Mouse (Mus musculus): ENCODE measurements around the gene Carhsp1. TPM values are rescaled to one million over a fixed set of nuclear protein-coding genes. Genes with fewer than 3 reads are reported as not detected.

Carhsp1 gene
- total RNA-seq, 2 experiments from 2014 or later: 37.9 to 40.1 TPM

GRCm38 (mm10) chr16:8655108-8655507 lies 16.8 kb downstream of the Carhsp1 start:
- no peak for DNase-seq
- intact Hi-C loops (cut with DNase I): no loop called here

GRCm38 (mm10) chr16:8650007-8650406 lies 21.9 kb downstream of the Carhsp1 start:
- no peak for DNase-seq
- intact Hi-C loops (cut with DNase I): no loop called here

- intact Hi-C loops (cut with DNase I): loop anchor here (2.0 kb wide), 1 partner anchor 27 kb away; the partner anchor contains the start of gene Carhsp1
- DNase-seq: no peak
Observed at GRCm38 (mm10) chr16:8645546-8645945, 26.4 kb downstream of the Carhsp1 start.

GRCm38 (mm10) chr16:8643855-8644254 lies 28.1 kb downstream of the Carhsp1 start:
- intact Hi-C loops (cut with DNase I): loop anchor here (2.0 to 5.0 kb wide), 3 partner anchors 29 to 149 kb away; partner anchors contain the start of gene Carhsp1
- DNase-seq: peak; percentile 62 to 72

GRCm38 (mm10) chr16:8639466-8640191 lies 32.3 kb downstream of the Carhsp1 start:
- DNase-seq: no peak

GRCm38 (mm10) chr16:8638131-8638530 lies 33.8 kb downstream of the Carhsp1 start:
- intact Hi-C loops (cut with DNase I): loop anchor here (2.0 to 5.0 kb wide), 2 partner anchors 39 to 126 kb away; partner anchors contain the start of gene Abat

More at GRCm38 (mm10) chr16:8639466-8640191, 32.3 kb downstream of the Carhsp1 start:
- intact Hi-C loops (cut with DNase I): loop anchor here (2.0 to 5.0 kb wide), 3 partner anchors 37 to 127 kb away; partner anchors contain the start of gene Abat

DNA sequence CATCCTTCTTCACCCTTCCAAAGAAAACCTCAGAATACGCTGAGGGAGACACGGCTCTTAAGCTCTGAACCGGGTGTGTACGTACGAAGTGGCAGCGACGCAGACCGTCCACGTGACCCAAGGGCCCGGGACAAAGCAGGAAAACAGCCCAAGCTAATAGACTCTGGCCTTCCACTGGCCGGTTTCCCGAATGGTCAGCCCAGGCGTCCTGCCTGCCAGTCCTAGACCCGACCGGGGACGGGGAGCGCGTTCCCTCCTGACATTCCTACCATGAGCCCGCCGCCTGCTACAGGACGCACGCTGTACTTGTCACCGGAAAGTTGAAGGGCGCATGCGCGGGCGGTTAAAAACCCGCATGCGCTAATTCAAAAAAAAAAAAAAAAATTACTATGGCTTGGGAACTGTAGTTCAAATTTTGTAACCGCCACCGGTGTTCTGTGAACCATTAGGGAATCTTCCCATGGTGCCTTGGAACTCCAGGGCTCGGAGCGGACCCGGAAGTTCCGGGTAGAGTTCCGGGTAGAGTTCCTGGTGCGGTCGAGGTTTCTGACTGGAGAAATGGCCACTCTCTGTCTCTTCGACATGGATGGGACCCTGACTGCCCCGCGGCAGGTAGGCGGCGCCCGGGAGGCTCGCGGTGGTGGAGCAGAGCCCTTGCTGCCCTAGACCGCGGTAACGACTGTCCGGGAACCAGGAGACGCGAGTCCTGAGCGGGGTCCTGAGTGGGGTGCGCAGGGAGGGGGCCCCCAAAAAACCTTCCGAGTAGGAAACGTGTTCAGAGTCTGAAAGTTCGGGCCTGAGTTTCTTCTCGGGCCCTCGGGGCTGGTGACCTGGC lies 34.5 kb downstream of the Carhsp1 start, which contains the start of the genes Pmm2 and Tmem186:
TSS of gene Pmm2 (plus strand) at position 458 of the 835 bp plus-strand sequence.
TSS of gene Tmem186 (minus strand) at position 496 of the 835 bp plus-strand sequence.
- intact Hi-C loops (cut with DNase I): loop anchor here (2.0 to 5.0 kb wide), 2 partner anchors 39 to 125 kb away; partner anchors contain the start of gene Abat
- peak; percentile 89 to 90 for DNase-seq

More at GRCm38 (mm10) chr16:8638131-8638530, 33.8 kb downstream of the Carhsp1 start:
- DNase-seq: no peak

DNA sequence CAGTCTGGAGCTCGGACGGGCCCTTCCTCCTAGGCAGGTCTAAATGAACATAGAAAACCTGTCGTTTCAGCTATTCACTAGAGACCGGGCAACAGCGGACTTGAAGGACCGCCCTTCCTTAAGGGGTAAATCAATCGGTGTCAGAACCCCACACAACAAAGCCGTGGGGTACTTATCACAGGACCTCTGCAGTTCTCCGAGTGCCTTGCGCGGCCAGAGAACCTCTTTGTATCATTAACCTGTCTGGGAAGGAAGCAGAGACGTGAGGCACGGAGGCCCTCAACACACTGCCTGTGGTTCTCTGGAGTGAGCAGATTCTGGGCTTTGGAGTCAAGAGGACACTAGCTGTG lies 35.1 kb downstream of the Carhsp1 start:
- no peak for DNase-seq
- intact Hi-C loops (cut with DNase I): loop anchor here (5.0 kb wide), 1 partner anchor 125 kb away; the partner anchor contains the start of gene Abat

DNA sequence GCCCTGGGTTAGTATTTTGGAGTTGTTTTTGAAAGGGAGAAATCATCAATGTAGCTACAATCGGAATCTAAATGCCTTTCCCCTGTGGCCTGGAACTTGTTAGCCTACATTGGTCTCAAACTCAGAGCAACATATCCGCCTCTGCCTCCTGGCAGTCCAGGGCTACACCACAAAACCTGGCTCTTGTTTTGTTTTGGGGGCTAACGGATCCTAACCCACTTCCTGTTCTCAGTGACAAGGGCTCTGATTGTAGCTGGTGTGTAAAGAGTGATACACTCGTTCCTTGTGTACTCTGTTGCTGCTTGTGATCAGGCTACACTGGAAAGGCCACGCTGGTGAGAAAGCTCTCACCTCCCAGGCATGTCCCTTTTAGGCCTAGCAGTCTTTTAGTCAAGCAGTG lies 40.5 kb downstream of the Carhsp1 start:
- DNase-seq: no peak
- intact Hi-C loops (cut with DNase I): no loop called here

DNA sequence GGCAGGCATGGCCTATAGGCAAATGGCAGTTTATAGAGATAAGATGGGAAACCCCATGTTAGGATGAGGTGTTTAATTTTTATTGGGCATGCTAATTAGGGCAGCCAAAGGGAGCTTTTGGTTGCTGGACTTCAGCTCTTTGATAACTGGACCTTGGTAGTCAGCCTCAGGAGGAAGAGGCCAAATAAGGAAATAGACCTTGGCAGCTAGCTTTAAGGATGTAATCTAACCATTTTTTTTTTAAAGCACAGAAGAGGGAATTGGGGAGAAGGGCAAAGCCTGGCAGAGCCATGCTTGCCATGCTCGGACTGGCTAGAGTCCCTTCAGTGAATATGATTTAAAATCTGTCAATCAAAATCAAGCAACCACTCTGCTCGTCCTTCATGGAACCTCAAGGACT lies 41.5 kb downstream of the Carhsp1 start:
- no peak for DNase-seq
- intact Hi-C loops (cut with DNase I): no loop called here

DNA sequence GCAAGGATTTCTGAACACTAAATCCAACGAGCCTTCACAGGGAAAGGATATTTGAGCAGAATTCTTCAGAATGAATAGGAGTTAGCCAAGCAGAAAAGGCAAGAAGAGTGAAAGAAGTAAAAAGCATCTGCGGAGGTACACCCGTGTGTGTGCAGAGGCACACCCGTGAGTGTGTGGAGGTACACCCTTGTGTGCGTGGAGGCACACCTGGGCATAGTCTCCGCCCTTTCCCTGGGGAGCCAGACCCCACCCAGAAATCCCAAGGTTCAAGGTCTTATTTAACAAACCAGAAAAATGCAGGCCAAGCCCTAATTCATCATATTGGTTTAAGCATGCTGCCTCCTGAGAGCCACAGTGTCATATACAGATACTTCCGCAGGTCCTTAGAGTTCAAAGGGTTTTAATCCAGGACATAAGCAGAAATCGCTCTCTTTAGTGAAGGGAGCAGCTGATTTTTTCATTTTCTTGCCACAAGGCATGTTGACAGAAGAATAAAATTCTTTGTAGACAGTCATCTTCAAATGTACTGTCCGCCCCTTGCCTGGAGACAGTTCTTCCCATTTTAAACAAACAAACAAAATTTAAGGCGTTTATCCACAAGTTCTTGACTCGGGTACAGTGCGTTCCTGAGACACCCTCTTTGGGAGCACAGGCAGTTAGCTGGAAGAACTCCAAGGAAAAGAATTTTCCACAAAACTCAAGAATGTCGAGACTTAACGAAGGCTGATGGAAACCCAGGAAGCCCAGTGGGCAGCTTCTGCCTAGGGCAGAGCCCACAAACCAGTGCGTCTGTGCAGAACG lies 51.4 kb downstream of the Carhsp1 start:
- intact Hi-C loops (cut with DNase I): no loop called here
- DNase-seq: no peak

GRCm38 (mm10) chr16:8619659-8620314 lies 52.2 kb downstream of the Carhsp1 start:
- intact Hi-C loops (cut with DNase I): no loop called here
- DNase-seq: no peak

DNA sequence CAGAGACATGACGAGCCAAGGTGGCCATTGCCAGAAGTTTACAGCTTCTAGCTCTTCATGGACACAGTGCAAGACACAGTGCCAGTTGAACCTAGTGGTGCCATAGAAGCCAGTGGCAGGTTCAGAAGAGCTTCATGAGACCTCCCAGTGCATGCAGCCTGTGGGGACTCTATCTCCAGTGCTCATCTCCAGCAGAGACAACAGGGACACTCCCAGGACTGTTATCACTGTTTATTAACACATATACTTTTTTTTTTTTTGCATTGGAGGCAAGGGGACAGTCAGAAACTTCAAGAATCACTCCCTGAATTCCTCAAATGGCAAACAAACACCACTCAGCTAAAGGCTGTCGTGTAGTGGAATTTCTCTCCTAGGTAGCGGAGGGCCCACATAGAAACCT lies 58.5 kb downstream of the Carhsp1 start:
- no peak for DNase-seq
- intact Hi-C loops (cut with DNase I): no loop called here

DNA sequence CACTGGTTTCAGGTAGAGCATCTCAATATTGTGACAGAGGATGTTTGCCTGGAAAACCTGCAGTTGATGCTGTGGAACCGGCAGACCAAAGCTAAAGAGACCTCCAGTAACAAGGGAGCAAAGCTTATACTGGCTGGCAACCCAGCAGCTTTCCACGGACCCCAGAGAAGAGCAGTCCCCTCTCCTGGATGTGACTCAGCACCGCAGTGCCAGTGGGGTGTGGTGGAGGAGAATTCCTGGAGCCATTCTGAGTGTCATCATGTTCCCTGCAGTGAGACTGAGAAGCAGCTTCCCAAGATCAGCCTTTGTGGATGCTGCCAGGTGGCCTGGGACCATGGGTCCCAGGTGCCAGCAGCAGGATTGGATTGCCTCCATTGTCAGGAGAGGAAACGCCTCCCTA lies 58.9 kb downstream of the Carhsp1 start:
- intact Hi-C loops (cut with DNase I): no loop called here
- DNase-seq: no peak

- no peak for DNase-seq
- intact Hi-C loops (cut with DNase I): no loop called here
Observed at GRCm38 (mm10) chr16:8612214-8613005, 59.5 kb downstream of the Carhsp1 start.

DNA sequence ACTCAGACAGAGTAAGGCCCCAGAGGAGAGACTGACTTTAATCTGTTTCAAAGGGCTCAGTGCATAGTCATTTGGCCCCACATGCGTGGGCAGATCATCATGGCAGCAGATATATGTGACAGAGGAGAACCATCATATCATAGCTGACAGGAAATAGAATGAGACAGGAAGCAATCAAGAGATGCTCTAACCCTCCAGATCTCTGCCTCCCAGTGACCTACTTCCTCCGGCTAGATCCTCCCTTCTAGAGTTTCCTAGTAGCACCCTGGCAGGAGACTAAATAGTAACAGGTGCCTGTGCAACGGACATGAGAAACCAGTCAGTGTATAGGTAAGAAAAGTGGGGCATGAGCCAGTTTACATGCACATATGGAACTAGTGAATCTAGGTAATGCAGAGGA lies 61.6 kb downstream of the Carhsp1 start:
- DNase-seq: no peak
- intact Hi-C loops (cut with DNase I): no loop called here
